Mouse (Mus musculus): Measurements from ENCODE around the gene 6720489N17Rik. TPM values are rescaled to one million over a fixed set of nuclear protein-coding genes. Genes with fewer than 3 reads are reported as not detected.
"Not testable (repeated sequence)": the region's sequence is repeated elsewhere in the genome, so short reads cannot be mapped to it uniquely, and the experiment has no call there.

Gene 6720489N17Rik
- polyA plus RNA-seq (2014; fragmentation: Nextera tagmentation; extraction: Ambion mirVana) = 9.3 and 10.7 TPM in 2 replicates

- H3K36me3 ChIP-seq (ENCODE audit: control insufficient read depth, insufficient read depth, low read length); H3K4me1 ChIP-seq (ENCODE audit: control insufficient read depth, insufficient read depth, low read length); H3K27me3 ChIP-seq (ENCODE audit: control insufficient read depth, insufficient read depth, low read length); H3K27ac ChIP-seq (ENCODE audit: low read depth, low read length); H3K9me3 ChIP-seq (replicated peaks; ENCODE audit: control insufficient read depth, low read length): not testable (repeated sequence)
- peak within 1 kb of the TSS; percentile 67; the same call in 1 of the 2 replicates for H3K9ac ChIP-seq (ENCODE audit: low read depth, low read length)
- H3K4me2 ChIP-seq = peak within 1 kb of the TSS; percentile 61
- ATAC-seq (replicated peaks; ENCODE audit: insufficient number of reproducible peaks, low FRiP score, low TSS enrichment) = peak; percentile 100
- WGBS (ENCODE audit: insufficient replicate concordance) = under 1% methylated on average over 15 of the region's 15 CpGs
- H3K4me3 ChIP-seq (ENCODE audit: low read depth, low read length) = peak within 1 kb of the TSS; percentile 52
Observed at GRCm38 (mm10) chr13:62623577-62624276, at the start of gene 6720489N17Rik. TSS of gene 6720489N17Rik (minus strand) at chr13:62624182.

GRCm38 (mm10) chr13:62653369-62653743, 29.4 kb upstream of the 6720489N17Rik start:
- Histone ChIP-seq H3K27me3 (ENCODE audit: control insufficient read depth, insufficient read depth, low read length) (no peaks in the 10 kb centered on the region), H3K4me3 (ENCODE audit: low read depth, low read length) (peak overlapping the region; percentile 64), H3K27ac (ENCODE audit: low read depth, low read length) (no peak overlapping the region), H3K4me1 (ENCODE audit: control insufficient read depth, insufficient read depth, low read length) (no peaks in the 10 kb centered on the region), H3K9me3 (replicated peaks; ENCODE audit: control insufficient read depth, low read length) (no peaks in the 10 kb centered on the region), H3K4me2 (peak overlapping the region; percentile 63), H3K36me3 (ENCODE audit: control insufficient read depth, insufficient read depth, low read length) (no peaks in the 10 kb centered on the region), H3K9ac (ENCODE audit: low read depth, low read length) (peak overlapping the region; percentile 61; the same call in 1 of the 2 replicates)
- 23% methylated on average over 8 of the region's 8 CpGs for WGBS (ENCODE audit: insufficient replicate concordance)
- ATAC-seq (replicated peaks; ENCODE audit: insufficient number of reproducible peaks, low FRiP score, low TSS enrichment) = peak; percentile 57; the same call in 1 of the 2 replicates

- not testable (repeated sequence) for H3K4me1 ChIP-seq (ENCODE audit: control insufficient read depth, insufficient read depth, low read length); H3K9me3 ChIP-seq (replicated peaks; ENCODE audit: control insufficient read depth, low read length); H3K36me3 ChIP-seq (ENCODE audit: control insufficient read depth, insufficient read depth, low read length); H3K27me3 ChIP-seq (ENCODE audit: control insufficient read depth, insufficient read depth, low read length); H3K27ac ChIP-seq (ENCODE audit: low read depth, low read length)
- peak; percentile 85 for ATAC-seq (replicated peaks; ENCODE audit: insufficient number of reproducible peaks, low FRiP score, low TSS enrichment)
- Histone ChIP-seq H3K9ac (ENCODE audit: low read depth, low read length) (peak overlapping the region; percentile 61; the same call in 1 of the 2 replicates), H3K4me3 (ENCODE audit: low read depth, low read length) (peak overlapping the region; percentile 64), H3K4me2 (peak overlapping the region; percentile 63)
- WGBS (ENCODE audit: insufficient replicate concordance) = 3% methylated on average over 16 of the region's 16 CpGs
Observed at GRCm38 (mm10) chr13:62652681-62653368, 28.8 kb upstream of the 6720489N17Rik start.

- not testable (repeated sequence) for H3K4me3 ChIP-seq (ENCODE audit: low read depth, low read length); H3K4me2 ChIP-seq; H3K27ac ChIP-seq (ENCODE audit: low read depth, low read length); H3K9ac ChIP-seq (ENCODE audit: low read depth, low read length); H3K36me3 ChIP-seq (ENCODE audit: control insufficient read depth, insufficient read depth, low read length); H3K27me3 ChIP-seq (ENCODE audit: control insufficient read depth, insufficient read depth, low read length); H3K9me3 ChIP-seq (replicated peaks; ENCODE audit: control insufficient read depth, low read length); ATAC-seq (replicated peaks; ENCODE audit: insufficient number of reproducible peaks, low FRiP score, low TSS enrichment); H3K4me1 ChIP-seq (ENCODE audit: control insufficient read depth, insufficient read depth, low read length)
- 45% methylated on average over 1 of the region's 1 CpGs for WGBS (ENCODE audit: insufficient replicate concordance)
Observed at GRCm38 (mm10) chr13:62627071-62627470, 3.1 kb upstream of the 6720489N17Rik start.

- 9% methylated on average over 7 of the region's 7 CpGs for WGBS (ENCODE audit: insufficient replicate concordance)
- H3K27ac ChIP-seq (ENCODE audit: low read depth, low read length); H3K4me1 ChIP-seq (ENCODE audit: control insufficient read depth, insufficient read depth, low read length); H3K27me3 ChIP-seq (ENCODE audit: control insufficient read depth, insufficient read depth, low read length); H3K9me3 ChIP-seq (replicated peaks; ENCODE audit: control insufficient read depth, low read length); H3K36me3 ChIP-seq (ENCODE audit: control insufficient read depth, insufficient read depth, low read length): not testable (repeated sequence)
- ATAC-seq (replicated peaks; ENCODE audit: insufficient number of reproducible peaks, low FRiP score, low TSS enrichment) = peak; percentile 78
- Histone ChIP-seq H3K4me2 (peak overlapping the region; percentile 61), H3K4me3 (ENCODE audit: low read depth, low read length) (peak overlapping the region; percentile 52), H3K9ac (ENCODE audit: low read depth, low read length) (peak overlapping the region; percentile 67; the same call in 1 of the 2 replicates)
Observed at GRCm38 (mm10) chr13:62624277-62624665, 289 bp upstream of the 6720489N17Rik start.

- ATAC-seq (replicated peaks; ENCODE audit: insufficient number of reproducible peaks, low FRiP score, low TSS enrichment); H3K4me1 ChIP-seq (ENCODE audit: control insufficient read depth, insufficient read depth, low read length); H3K27ac ChIP-seq (ENCODE audit: low read depth, low read length); H3K27me3 ChIP-seq (ENCODE audit: control insufficient read depth, insufficient read depth, low read length); H3K4me3 ChIP-seq (ENCODE audit: low read depth, low read length); H3K9me3 ChIP-seq (replicated peaks; ENCODE audit: control insufficient read depth, low read length); H3K4me2 ChIP-seq; H3K36me3 ChIP-seq (ENCODE audit: control insufficient read depth, insufficient read depth, low read length); H3K9ac ChIP-seq (ENCODE audit: low read depth, low read length): not testable (repeated sequence)
- WGBS (ENCODE audit: insufficient replicate concordance) = 87% methylated on average over 4 of the region's 4 CpGs
Observed at GRCm38 (mm10) chr13:62617449-62617848, 6.5 kb downstream of the 6720489N17Rik start.

- H3K4me1 ChIP-seq (ENCODE audit: control insufficient read depth, insufficient read depth, low read length); H3K9ac ChIP-seq (ENCODE audit: low read depth, low read length); ATAC-seq (replicated peaks; ENCODE audit: insufficient number of reproducible peaks, low FRiP score, low TSS enrichment); H3K4me2 ChIP-seq; H3K27me3 ChIP-seq (ENCODE audit: control insufficient read depth, insufficient read depth, low read length); H3K27ac ChIP-seq (ENCODE audit: low read depth, low read length); H3K4me3 ChIP-seq (ENCODE audit: low read depth, low read length); H3K36me3 ChIP-seq (ENCODE audit: control insufficient read depth, insufficient read depth, low read length); H3K9me3 ChIP-seq (replicated peaks; ENCODE audit: control insufficient read depth, low read length): not testable (repeated sequence)
- WGBS (ENCODE audit: insufficient replicate concordance) = 80% methylated on average over 2 of the region's 6 CpGs
Observed at GRCm38 (mm10) chr13:62571099-62571498, 52.9 kb downstream of the 6720489N17Rik start, which contains the start of gene Zfp934. TSS of gene Zfp934 (minus strand) at chr13:62571199.

GRCm38 (mm10) chr13:62561696-62562095, 62.3 kb downstream of the 6720489N17Rik start:
- 29% methylated on average over 1 of the region's 1 CpGs for WGBS (ENCODE audit: insufficient replicate concordance)
- not testable (repeated sequence) for H3K9me3 ChIP-seq (replicated peaks; ENCODE audit: control insufficient read depth, low read length); H3K4me2 ChIP-seq; ATAC-seq (replicated peaks; ENCODE audit: insufficient number of reproducible peaks, low FRiP score, low TSS enrichment); H3K27ac ChIP-seq (ENCODE audit: low read depth, low read length); H3K9ac ChIP-seq (ENCODE audit: low read depth, low read length); H3K4me1 ChIP-seq (ENCODE audit: control insufficient read depth, insufficient read depth, low read length); H3K27me3 ChIP-seq (ENCODE audit: control insufficient read depth, insufficient read depth, low read length); H3K4me3 ChIP-seq (ENCODE audit: low read depth, low read length); H3K36me3 ChIP-seq (ENCODE audit: control insufficient read depth, insufficient read depth, low read length)
